Mouse (Mus musculus) midbrain, embryonic 13.5 days (tissue): ENCODE measurements around the gene Cyp2c69. TPM values are rescaled to one million over a fixed set of nuclear protein-coding genes. Genes with fewer than 3 reads are reported as not detected.
"Not testable (repeated sequence)": the region's sequence is repeated elsewhere in the genome, so short reads cannot be mapped to it uniquely, and the experiment has no call there.

Experiments
- ATAC-seq: fragments of 200-750 bp; cut with Nextera tagmentation; 2 replicates; pipeline ENCODE4 v1.8.0; 2017; ENCODE audit warnings: mild to moderate bottlenecking, moderate TSS enrichment, moderate library complexity
- H3K27ac ChIP-seq: fragments of 300-500 bp; sonication (generic); 2 replicates; pipeline ENCODE4 v1.5.1; 2015; ENCODE audit warnings: inconsistent platforms, mild to moderate bottlenecking, moderate library complexity
- H3K27me3 ChIP-seq: fragments of 300-500 bp; sonication (generic); 2 replicates; pipeline ENCODE4 v1.6.1; 2015; ENCODE audit warnings: mild to moderate bottlenecking, inconsistent platforms
- H3K36me3 ChIP-seq: fragments of 300-500 bp; sonication (generic); 2 replicates; pipeline ENCODE4 v1.6.1; 2015; ENCODE audit warnings: mild to moderate bottlenecking, inconsistent platforms
- H3K4me1 ChIP-seq: fragments of 300-500 bp; sonication (generic); replicated peaks from 2 replicates; pipeline ENCODE4 v1.6.1; 2015; ENCODE audit warnings: inconsistent platforms
- H3K4me2 ChIP-seq: fragments of 300-500 bp; sonication (generic); replicated peaks from 2 replicates; pipeline ENCODE4 v1.6.1; 2015; ENCODE audit warnings: moderate library complexity, mild to moderate bottlenecking, inconsistent platforms
- H3K4me3 ChIP-seq: fragments of 300-500 bp; sonication (generic); replicated peaks from 2 replicates; pipeline ENCODE4 v1.5.1; 2015; ENCODE audit warnings: mild to moderate bottlenecking, inconsistent platforms
- H3K9ac ChIP-seq: fragments of 300-500 bp; sonication (generic); replicated peaks from 2 replicates; pipeline ENCODE4 v1.6.1; 2015; ENCODE audit warnings: mild to moderate bottlenecking, inconsistent platforms
- H3K9me3 ChIP-seq: fragments of 300-500 bp; sonication (generic); 2 replicates; pipeline ENCODE4 v1.6.1; 2016; ENCODE audit warnings: mild to moderate bottlenecking, inconsistent platforms
- WGBS: fragments of 180-500 bp; shearing (Covaris S2); methylation state at CpG from one replicate; pipeline ENCODE4 v1.1.7; 2015; 5-methylcytosine and 5-hydroxymethylcytosine counted together
- polyA plus RNA-seq: library from polyadenylated mRNA; unstranded; fragments of >200 nt; fragmentation: Nextera tagmentation; extraction: Ambion mirVana; gene quantifications from 2 replicates; pipeline ENCODE4 v1.2.1, GENCODE M21; 2015

The Cyp2c69 gene
- not detected in 2 replicates for polyA plus RNA-seq

GRCm38 (mm10) chr19:39886699-39887098 is at the start of gene Cyp2c69:
Gene Cyp2c69 (minus strand): TSS chr19:39886799.
- H3K27ac ChIP-seq, H3K36me3 ChIP-seq, H3K9ac ChIP-seq, H3K4me2 ChIP-seq, H3K4me1 ChIP-seq, H3K27me3 ChIP-seq, H3K4me3 ChIP-seq, H3K9me3 ChIP-seq, ATAC-seq: not testable (repeated sequence)
- WGBS: 89% methylated on average over 3 of the region's 3 CpGs

GRCm38 (mm10) chr19:39935396-39935795 is 48.8 kb upstream of the Cyp2c69 start:
- Histone ChIP-seq H3K9ac (no peak overlapping the region), H3K27me3 (no peaks in the 10 kb centered on the region), H3K4me2 (no peak overlapping the region), H3K4me1 (no peaks in the 10 kb centered on the region), H3K9me3 (peaks cover 5% of the 10 kb centered on the region; the same call in 1 of the 2 replicates), H3K27ac (no peak overlapping the region), H3K36me3 (no peaks in the 10 kb centered on the region), H3K4me3 (no peak overlapping the region)
- no peak for ATAC-seq
- WGBS: 84% methylated on average over 2 of the region's 2 CpGs

GRCm38 (mm10) chr19:39930032-39930431 is 43.4 kb upstream of the Cyp2c69 start:
- no peaks in the 10 kb centered on the region for H3K27me3 ChIP-seq
- H3K4me3 ChIP-seq: no peak overlapping the region
- ATAC-seq: no peak
- no peaks in the 10 kb centered on the region for H3K36me3 ChIP-seq
- H3K27ac ChIP-seq: no peak overlapping the region
- H3K4me2 ChIP-seq: no peak overlapping the region
- no peaks in the 10 kb centered on the region for H3K4me1 ChIP-seq
- 72% methylated on average over 1 of the region's 1 CpGs for WGBS
- H3K9ac ChIP-seq: no peak overlapping the region
- peaks cover 5% of the 10 kb centered on the region; the same call in 1 of the 2 replicates for H3K9me3 ChIP-seq

- no peak overlapping the region for H3K27ac ChIP-seq
- H3K4me3 ChIP-seq: no peak overlapping the region
- no peak for ATAC-seq
- 79% methylated on average over 2 of the region's 2 CpGs for WGBS
- H3K36me3 ChIP-seq: no peaks in the 10 kb centered on the region
- H3K9me3 ChIP-seq: no peaks in the 10 kb centered on the region; the same call in 1 of the 2 replicates
- H3K9ac ChIP-seq: no peak overlapping the region
- no peaks in the 10 kb centered on the region for H3K27me3 ChIP-seq
- no peak overlapping the region for H3K4me2 ChIP-seq
- no peaks in the 10 kb centered on the region for H3K4me1 ChIP-seq
Measured at GRCm38 (mm10) chr19:39901656-39902055, 15.1 kb upstream of the Cyp2c69 start.

- H3K27me3 ChIP-seq, H3K27ac ChIP-seq, H3K36me3 ChIP-seq, H3K9me3 ChIP-seq, H3K9ac ChIP-seq, H3K4me3 ChIP-seq, H3K4me2 ChIP-seq, H3K4me1 ChIP-seq, ATAC-seq: not testable (repeated sequence)
- WGBS: 76% methylated on average over 3 of the region's 3 CpGs
Measured at GRCm38 (mm10) chr19:39890079-39890478, 3.5 kb upstream of the Cyp2c69 start.

- H3K27ac ChIP-seq: no peak overlapping the region
- H3K9ac ChIP-seq: no peak overlapping the region
- H3K36me3 ChIP-seq: no peaks in the 10 kb centered on the region
- no peak overlapping the region for H3K4me2 ChIP-seq
- no peaks in the 10 kb centered on the region for H3K4me1 ChIP-seq
- no peak overlapping the region for H3K4me3 ChIP-seq
- H3K9me3 ChIP-seq: no peaks in the 10 kb centered on the region
- no peak for ATAC-seq
- no peaks in the 10 kb centered on the region for H3K27me3 ChIP-seq
- WGBS: 62% methylated on average over 1 of the region's 1 CpGs
Measured at GRCm38 (mm10) chr19:39866133-39866532, 20.5 kb downstream of the Cyp2c69 start.

- not testable (repeated sequence) for H3K4me1 ChIP-seq, H3K27ac ChIP-seq, H3K36me3 ChIP-seq, H3K4me2 ChIP-seq, H3K4me3 ChIP-seq, H3K9ac ChIP-seq, H3K9me3 ChIP-seq, H3K27me3 ChIP-seq, ATAC-seq
- WGBS: 84% methylated on average over 2 of the region's 2 CpGs
Measured at GRCm38 (mm10) chr19:39820931-39821330, 65.7 kb downstream of the Cyp2c69 start.

- not testable (repeated sequence) for H3K4me1 ChIP-seq, H3K9ac ChIP-seq, H3K4me3 ChIP-seq, H3K9me3 ChIP-seq, H3K36me3 ChIP-seq, H3K27me3 ChIP-seq, ATAC-seq, H3K27ac ChIP-seq, H3K4me2 ChIP-seq
- 88% methylated on average over 1 of the region's 1 CpGs for WGBS
Measured at GRCm38 (mm10) chr19:39816400-39816799, 70.2 kb downstream of the Cyp2c69 start.

GRCm38 (mm10) chr19:39815991-39816390 is 70.6 kb downstream of the Cyp2c69 start:
- H3K4me3 ChIP-seq, H3K4me1 ChIP-seq, H3K9me3 ChIP-seq, ATAC-seq, H3K27me3 ChIP-seq, H3K9ac ChIP-seq, H3K27ac ChIP-seq, H3K4me2 ChIP-seq, H3K36me3 ChIP-seq: not testable (repeated sequence)
- WGBS: 54% methylated on average over 4 of the region's 4 CpGs

- not testable (repeated sequence) for H3K36me3 ChIP-seq, H3K4me2 ChIP-seq, H3K27me3 ChIP-seq, H3K27ac ChIP-seq, ATAC-seq, H3K4me1 ChIP-seq, H3K9ac ChIP-seq, H3K4me3 ChIP-seq, H3K9me3 ChIP-seq
- WGBS: 87% methylated on average over 3 of the region's 3 CpGs
Measured at GRCm38 (mm10) chr19:39812714-39813113, 73.9 kb downstream of the Cyp2c69 start, which contains the start of gene Cyp2c40. Gene Cyp2c40 (minus strand): TSS chr19:39812814.

Other genes starting within 250 kb of the Cyp2c69 start
- gene Cyp2c67, start 237.7 kb downstream of the Cyp2c69 start, polyA plus RNA-seq: not detected in 2 replicates
- not detected in 2 replicates for gene Cyp2c68, start 145.7 kb downstream of the Cyp2c69 start, polyA plus RNA-seq
- gene Cyp2c40, start 74.0 kb downstream of the Cyp2c69 start, polyA plus RNA-seq: not detected in 2 replicates
- gene Cyp2c37, start 105.6 kb upstream of the Cyp2c69 start, polyA plus RNA-seq: not detected in 2 replicates
- gene Cyp2c54, start 187.0 kb upstream of the Cyp2c69 start, polyA plus RNA-seq: not detected in 2 replicates
- gene Cyp2c50, start 202.9 kb upstream of the Cyp2c69 start, polyA plus RNA-seq: not detected in 2 replicates